Mouse (Mus musculus): ENCODE data around the gene Jmjd8.
"Not testable (repeated sequence)": the region's sequence is repeated elsewhere in the genome, so short reads cannot be mapped to it uniquely, and the experiment has no call there.

- TF ChIP-seq POLR2A (IDR thresholded peaks at IDR 0.05; ENCODE audit: borderline replicate concordance, extremely low read depth, low read depth, low read length); CTCF (IDR thresholded peaks at IDR 0.05; ENCODE audit: insufficient read depth, low read length): not testable (repeated sequence)
Observed at GRCm38 (mm10) chr17:25871566-25871965, 42.9 kb downstream of the Jmjd8 start.

All from lung, adult 2 months (tissue).